Mouse (Mus musculus): ENCODE results near the gene Dscam. TPM values are rescaled to one million over a fixed set of nuclear protein-coding genes. Genes with fewer than 3 reads are reported as not detected.
A peak's percentile ranks its signal among the peaks of the same experiment; 100 is the strongest.

Gene Dscam
- polyA plus RNA-seq, 1 experiment from 2014 or later: 0.63 TPM

DNA sequence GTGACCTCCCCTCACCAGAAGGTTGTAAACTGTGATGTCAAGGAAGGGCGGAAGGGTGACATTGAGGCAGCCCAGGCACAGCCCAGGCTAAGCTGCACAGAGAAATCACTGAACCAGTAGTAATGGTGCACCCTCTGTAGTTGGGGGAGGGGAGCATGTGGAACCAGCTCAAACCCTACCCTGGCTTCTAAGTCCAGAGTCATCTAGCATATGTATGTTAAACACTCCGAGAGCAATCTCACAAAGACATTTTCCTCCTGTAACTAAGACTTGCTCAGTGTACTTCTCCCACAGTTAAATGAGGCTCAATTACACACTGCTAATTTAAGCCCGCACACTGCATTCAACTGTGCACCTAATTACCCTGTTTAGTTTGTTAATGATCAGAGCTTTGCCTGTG, 324.4 kb downstream of the Dscam start:
- ATAC-seq (ENCODE audit: low read depth): peak; percentile 60; the same call in 1 of the 2 replicates
- Histone ChIP-seq H3K4me3 (ENCODE audit: low read depth, low read length) (no peak overlapping the region), H3K4me2 (ENCODE audit: low read depth, low read length) (no peak overlapping the region), H3K27me3 (replicated peaks; ENCODE audit: control insufficient read depth, insufficient read depth, low read length) (no peaks in the 10 kb centered on the region), H3K4me1 (ENCODE audit: control insufficient read depth, insufficient read depth, low read length) (no peaks in the 10 kb centered on the region), H3K9ac (ENCODE audit: low read depth, low read length) (no peak overlapping the region), H3K27ac (replicated peaks; ENCODE audit: low read depth, low read length) (no peak overlapping the region), H3K36me3 (ENCODE audit: control insufficient read depth, insufficient read depth, low read length) (no peaks in the 10 kb centered on the region), H3K9me3 (ENCODE audit: control insufficient read depth, low read length) (no peaks in the 10 kb centered on the region)
- peak; percentile 17 for DNase-seq (ENCODE audit: low spot score)
- WGBS: 42% methylated on average over 3 of the region's 3 CpGs

DNA sequence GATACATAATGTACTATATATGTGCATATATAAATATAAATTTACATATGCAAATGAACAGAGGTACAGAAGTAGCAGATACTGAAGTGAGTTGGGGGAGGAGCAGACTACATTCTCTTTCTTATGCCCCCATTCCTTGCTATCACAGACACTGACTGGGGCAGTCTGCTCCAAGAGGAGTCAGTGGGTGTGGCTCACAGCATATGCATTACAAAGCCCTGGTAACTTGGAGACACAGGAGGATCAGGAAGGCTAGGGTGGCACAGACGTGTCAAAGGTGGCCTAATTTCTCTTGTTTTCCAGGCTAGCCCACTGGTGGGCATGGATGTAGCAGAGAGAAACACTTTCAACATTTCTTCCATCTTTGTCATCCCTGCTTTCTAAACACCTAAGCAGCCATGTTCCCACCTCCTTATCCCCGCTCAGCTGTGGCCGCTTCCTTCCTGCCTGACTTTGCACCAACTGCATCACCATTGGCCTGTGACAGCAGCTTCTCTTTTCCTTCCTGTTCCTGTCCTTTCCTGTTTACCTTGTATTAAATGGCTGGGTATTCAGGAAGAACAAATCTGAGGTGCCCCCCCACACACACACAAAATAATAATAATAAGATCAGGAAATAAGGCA, 325.0 kb downstream of the Dscam start:
- Histone ChIP-seq H3K27ac (replicated peaks; ENCODE audit: low read depth, low read length) (no peak overlapping the region), H3K9me3 (ENCODE audit: control insufficient read depth, low read length) (no peaks in the 10 kb centered on the region), H3K4me1 (ENCODE audit: control insufficient read depth, insufficient read depth, low read length) (no peaks in the 10 kb centered on the region), H3K36me3 (ENCODE audit: control insufficient read depth, insufficient read depth, low read length) (no peaks in the 10 kb centered on the region), H3K9ac (ENCODE audit: low read depth, low read length) (no peak overlapping the region), H3K4me3 (ENCODE audit: low read depth, low read length) (no peak overlapping the region), H3K4me2 (ENCODE audit: low read depth, low read length) (no peak overlapping the region), H3K27me3 (replicated peaks; ENCODE audit: control insufficient read depth, insufficient read depth, low read length) (no peaks in the 10 kb centered on the region)
- DNase-seq (ENCODE audit: low spot score) (no peak), ATAC-seq (ENCODE audit: low read depth) (no peak)
- WGBS: 63% methylated on average over 3 of the region's 3 CpGs

DNA sequence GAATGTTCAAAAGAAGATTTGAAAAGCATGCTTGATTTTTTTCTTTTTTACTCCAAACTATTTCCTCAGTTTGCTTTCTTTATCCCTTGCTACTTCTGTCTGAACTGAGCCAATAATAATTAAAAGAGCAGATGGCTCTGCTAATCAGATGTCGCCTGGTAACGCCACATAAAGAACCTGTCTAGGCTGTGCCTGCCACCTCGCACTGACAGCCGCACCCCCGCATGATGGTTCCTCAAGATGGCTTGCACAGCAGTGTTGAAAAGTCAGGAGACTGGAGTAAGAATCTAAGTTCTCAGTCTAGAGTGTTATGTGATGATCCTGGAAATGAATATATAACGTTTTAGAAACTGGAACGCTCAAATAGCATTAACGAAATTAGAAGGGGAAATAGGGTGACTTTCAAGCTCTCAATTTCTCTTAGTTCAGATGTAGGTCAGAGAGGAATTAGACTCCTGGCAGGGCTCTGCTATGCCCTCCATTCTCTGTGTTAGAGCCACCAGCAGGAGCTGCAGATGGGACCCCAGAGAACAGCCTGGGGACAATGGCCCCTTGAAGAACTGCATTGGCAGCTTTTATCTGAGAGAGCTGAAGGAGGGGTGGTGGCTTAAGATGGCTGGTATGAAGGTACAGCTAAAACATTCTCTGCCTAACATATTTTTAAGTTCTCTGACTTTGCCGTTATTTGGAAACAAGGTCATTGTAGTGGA, 326.7 kb downstream of the Dscam start:
- no peaks in the 10 kb centered on the region for H3K27me3 ChIP-seq (replicated peaks; ENCODE audit: control insufficient read depth, insufficient read depth, low read length)
- no peak overlapping the region for H3K4me2 ChIP-seq (ENCODE audit: low read depth, low read length)
- no peak overlapping the region for H3K4me3 ChIP-seq (ENCODE audit: low read depth, low read length)
- H3K9me3 ChIP-seq (ENCODE audit: control insufficient read depth, low read length): no peaks in the 10 kb centered on the region
- no peaks in the 10 kb centered on the region for H3K4me1 ChIP-seq (ENCODE audit: control insufficient read depth, insufficient read depth, low read length)
- H3K9ac ChIP-seq (ENCODE audit: low read depth, low read length): no peak overlapping the region
- no peak overlapping the region for H3K27ac ChIP-seq (replicated peaks; ENCODE audit: low read depth, low read length)
- no peaks in the 10 kb centered on the region for H3K36me3 ChIP-seq (ENCODE audit: control insufficient read depth, insufficient read depth, low read length)
- DNase-seq (ENCODE audit: low spot score) (peak; percentile 19), ATAC-seq (ENCODE audit: low read depth) (no peak)
- 73% methylated on average over 9 of the region's 9 CpGs for WGBS

DNA sequence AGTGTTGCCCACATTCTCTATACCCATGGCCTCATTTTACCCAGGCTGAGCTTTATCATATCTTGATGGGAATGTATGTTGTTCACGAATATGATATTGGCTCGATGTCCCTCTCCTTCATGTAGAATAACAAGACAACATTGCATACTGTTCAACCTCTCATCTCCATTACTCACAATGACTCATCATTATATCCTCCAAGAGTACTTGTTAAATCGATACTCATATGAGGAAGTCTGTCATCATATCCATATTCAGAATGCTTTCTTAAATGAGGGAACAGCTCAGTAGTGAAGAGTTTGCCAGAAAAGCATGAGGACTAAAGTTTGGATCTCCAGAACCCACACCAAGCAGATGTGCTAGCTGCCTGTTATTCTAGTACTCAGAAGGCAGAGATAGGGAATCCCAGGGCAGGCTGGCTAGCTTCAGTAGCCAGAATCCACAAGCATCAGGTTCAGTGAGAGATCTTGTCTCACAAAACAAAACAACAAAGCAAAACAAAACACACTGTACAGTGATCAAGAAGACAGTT, 327.7 kb downstream of the Dscam start:
- Histone ChIP-seq H3K4me3 (ENCODE audit: low read depth, low read length) (no peak overlapping the region), H3K9me3 (ENCODE audit: control insufficient read depth, low read length) (no peaks in the 10 kb centered on the region), H3K36me3 (ENCODE audit: control insufficient read depth, insufficient read depth, low read length) (no peaks in the 10 kb centered on the region), H3K4me2 (ENCODE audit: low read depth, low read length) (no peak overlapping the region), H3K9ac (ENCODE audit: low read depth, low read length) (no peak overlapping the region), H3K4me1 (ENCODE audit: control insufficient read depth, insufficient read depth, low read length) (no peaks in the 10 kb centered on the region), H3K27me3 (replicated peaks; ENCODE audit: control insufficient read depth, insufficient read depth, low read length) (no peaks in the 10 kb centered on the region), H3K27ac (replicated peaks; ENCODE audit: low read depth, low read length) (no peak overlapping the region)
- ATAC-seq (ENCODE audit: low read depth) (no peak), DNase-seq (ENCODE audit: low spot score) (no peak)
- 88% methylated on average over 3 of the region's 3 CpGs for WGBS

DNA sequence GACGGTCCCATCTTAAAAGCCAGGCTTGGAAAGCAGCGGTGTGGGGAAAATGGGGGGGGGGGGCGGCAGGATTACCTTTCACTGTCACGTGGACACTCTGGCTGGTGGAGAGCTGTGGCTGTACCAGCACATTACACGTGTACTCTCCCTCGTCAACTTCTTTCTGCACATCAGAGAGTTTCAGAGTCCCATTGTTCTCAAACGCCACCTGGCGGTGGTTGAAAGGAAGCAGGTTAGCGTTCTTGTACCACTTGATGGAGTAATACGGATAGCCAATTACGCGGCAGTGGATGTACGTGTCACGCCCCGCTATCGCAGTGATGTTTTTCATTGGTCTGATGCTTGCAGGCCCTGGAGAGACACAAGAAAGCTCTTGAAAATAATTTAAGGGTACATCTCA, 350.9 kb downstream of the Dscam start:
- H3K4me2 ChIP-seq (ENCODE audit: low read depth, low read length): no peak overlapping the region
- no peak overlapping the region for H3K4me3 ChIP-seq (ENCODE audit: low read depth, low read length)
- no peak overlapping the region for H3K9ac ChIP-seq (ENCODE audit: low read depth, low read length)
- peak; percentile 86 for DNase-seq (ENCODE audit: low spot score)
- H3K27ac ChIP-seq (replicated peaks; ENCODE audit: low read depth, low read length): no peak overlapping the region
- WGBS: 25% methylated on average over 16 of the region's 16 CpGs
- no peaks in the 10 kb centered on the region for H3K36me3 ChIP-seq (ENCODE audit: control insufficient read depth, insufficient read depth, low read length)
- ATAC-seq (ENCODE audit: low read depth): peak; percentile 79
- no peaks in the 10 kb centered on the region for H3K9me3 ChIP-seq (ENCODE audit: control insufficient read depth, low read length)
- no peaks in the 10 kb centered on the region for H3K4me1 ChIP-seq (ENCODE audit: control insufficient read depth, insufficient read depth, low read length)
- H3K27me3 ChIP-seq (replicated peaks; ENCODE audit: control insufficient read depth, insufficient read depth, low read length): no peaks in the 10 kb centered on the region

DNA sequence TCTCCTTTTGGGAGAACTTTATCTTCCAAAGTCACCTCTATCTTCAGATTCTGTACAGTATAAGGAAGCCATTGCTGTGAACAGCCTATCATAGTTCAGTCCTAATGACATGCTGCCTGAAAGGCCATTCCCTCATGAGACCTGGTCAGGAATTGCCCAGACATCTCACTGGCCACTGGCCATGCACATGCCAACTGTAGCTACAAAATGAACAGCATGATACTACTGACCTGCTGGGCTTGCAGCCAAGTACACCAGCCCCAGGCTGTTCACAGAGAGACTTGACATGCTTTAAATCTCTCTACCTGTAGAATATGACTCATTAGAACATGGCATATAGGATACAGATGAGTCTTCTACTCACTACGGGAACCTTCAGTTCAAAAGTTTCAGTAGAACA, 364.3 kb downstream of the Dscam start:
- ATAC-seq (ENCODE audit: low read depth): no peak
- Histone ChIP-seq H3K4me2 (ENCODE audit: low read depth, low read length) (no peak overlapping the region), H3K9me3 (ENCODE audit: control insufficient read depth, low read length) (no peaks in the 10 kb centered on the region), H3K9ac (ENCODE audit: low read depth, low read length) (no peak overlapping the region), H3K36me3 (ENCODE audit: control insufficient read depth, insufficient read depth, low read length) (no peaks in the 10 kb centered on the region), H3K27me3 (replicated peaks; ENCODE audit: control insufficient read depth, insufficient read depth, low read length) (no peaks in the 10 kb centered on the region), H3K4me3 (ENCODE audit: low read depth, low read length) (no peak overlapping the region), H3K4me1 (ENCODE audit: control insufficient read depth, insufficient read depth, low read length) (no peaks in the 10 kb centered on the region), H3K27ac (replicated peaks; ENCODE audit: low read depth, low read length) (no peak overlapping the region)
- no peak for DNase-seq (ENCODE audit: low spot score)
- 73% methylated on average over 1 of the region's 1 CpGs for WGBS

DNA sequence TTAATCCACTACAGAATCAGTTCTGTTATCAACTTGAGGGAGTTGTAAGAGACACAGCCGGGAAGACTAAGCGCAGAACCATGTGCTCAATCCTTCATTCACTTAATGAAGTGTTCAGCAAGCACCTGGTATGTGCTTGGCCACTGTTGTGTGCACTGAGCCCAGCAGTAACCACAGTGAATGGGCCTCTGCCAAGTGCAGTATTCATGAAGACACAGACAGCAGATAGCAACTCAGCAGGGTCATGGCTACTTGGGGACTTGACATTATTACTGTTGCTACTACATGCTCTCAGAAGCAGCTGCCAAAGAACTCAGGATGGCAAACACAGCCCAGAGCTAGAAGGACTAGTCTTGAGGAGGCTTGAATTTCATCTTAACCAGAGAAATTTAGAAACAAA, 367.9 kb downstream of the Dscam start:
- Histone ChIP-seq H3K27me3 (replicated peaks; ENCODE audit: control insufficient read depth, insufficient read depth, low read length) (no peaks in the 10 kb centered on the region), H3K9me3 (ENCODE audit: control insufficient read depth, low read length) (no peaks in the 10 kb centered on the region), H3K36me3 (ENCODE audit: control insufficient read depth, insufficient read depth, low read length) (no peaks in the 10 kb centered on the region), H3K4me1 (ENCODE audit: control insufficient read depth, insufficient read depth, low read length) (no peaks in the 10 kb centered on the region), H3K9ac (ENCODE audit: low read depth, low read length) (no peak overlapping the region), H3K4me3 (ENCODE audit: low read depth, low read length) (no peak overlapping the region), H3K4me2 (ENCODE audit: low read depth, low read length) (no peak overlapping the region), H3K27ac (replicated peaks; ENCODE audit: low read depth, low read length) (no peak overlapping the region)
- 88% methylated on average over 2 of the region's 2 CpGs for WGBS
- ATAC-seq (ENCODE audit: low read depth) (no peak), DNase-seq (ENCODE audit: low spot score) (no peak)

DNA sequence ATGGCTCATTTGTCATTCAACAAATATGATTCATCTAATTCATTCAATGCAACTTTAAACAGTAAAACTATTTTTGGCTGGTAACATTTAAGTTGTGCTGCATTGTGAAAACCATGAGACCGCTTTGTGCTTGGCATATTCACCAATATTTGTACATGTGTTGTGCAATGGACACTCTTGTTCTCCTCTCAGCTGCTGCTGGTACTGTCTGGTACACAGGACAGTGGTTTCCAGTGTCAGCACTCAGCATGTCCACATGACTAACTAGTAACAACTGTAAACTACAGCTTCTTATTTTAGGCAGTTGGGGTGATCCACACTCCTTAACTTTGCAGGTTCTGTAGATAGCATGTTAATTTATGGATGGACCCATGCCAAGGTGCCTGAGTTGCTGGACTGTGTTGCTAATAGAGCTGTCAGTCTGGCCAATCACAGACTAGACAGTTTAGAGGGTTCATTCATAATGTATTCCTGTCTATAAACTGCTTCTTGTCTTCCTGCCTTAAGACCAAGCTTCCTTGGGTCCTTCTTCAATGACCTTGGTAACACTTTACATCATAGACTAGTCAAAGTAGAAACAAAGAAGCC, 368.8 kb downstream of the Dscam start:
- Histone ChIP-seq H3K9ac (ENCODE audit: low read depth, low read length) (no peak overlapping the region), H3K4me2 (ENCODE audit: low read depth, low read length) (no peak overlapping the region), H3K4me3 (ENCODE audit: low read depth, low read length) (no peak overlapping the region), H3K36me3 (ENCODE audit: control insufficient read depth, insufficient read depth, low read length) (no peaks in the 10 kb centered on the region), H3K27ac (replicated peaks; ENCODE audit: low read depth, low read length) (no peak overlapping the region), H3K9me3 (ENCODE audit: control insufficient read depth, low read length) (no peaks in the 10 kb centered on the region), H3K4me1 (ENCODE audit: control insufficient read depth, insufficient read depth, low read length) (no peaks in the 10 kb centered on the region), H3K27me3 (replicated peaks; ENCODE audit: control insufficient read depth, insufficient read depth, low read length) (no peaks in the 10 kb centered on the region)
- no peak for ATAC-seq (ENCODE audit: low read depth)
- DNase-seq (ENCODE audit: low spot score): no peak
- WGBS: 77% methylated on average over 1 of the region's 1 CpGs

All from embryonic facial prominence, embryonic 14.5 days (tissue).